8 mouse cellular contexts compared by ENCODE assay signal in the genomic region with DNA sequence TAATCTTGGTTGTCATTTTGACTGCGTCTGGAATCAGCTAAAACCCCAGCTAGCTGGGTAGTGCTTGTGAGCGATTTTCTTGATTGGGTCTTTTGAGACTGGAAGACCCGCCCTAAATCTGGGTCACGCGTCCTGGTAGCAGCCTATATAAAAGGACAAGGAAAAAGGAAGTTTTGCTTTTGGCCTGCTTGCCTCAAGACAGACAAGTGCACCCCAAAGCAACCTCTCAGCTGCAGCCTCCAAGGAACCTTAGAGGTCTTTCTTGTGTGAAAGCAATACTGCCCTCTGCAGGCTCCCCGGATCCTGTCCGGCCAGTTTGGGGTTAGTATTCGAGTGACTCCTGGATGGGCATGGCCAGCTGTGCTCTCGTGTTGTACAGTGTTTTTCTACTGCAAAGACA. TPM values are rescaled to one million over a fixed set of nuclear protein-coding genes. Genes with fewer than 3 reads are reported as not detected.
DNase-seq lines count a peak whose midpoint lies in the region; ATAC-seq lines count a peak whose summit lies in the region.

No protein-coding gene starts in this region.

- no peaks in the 10 kb centered on the region for H3K27me3 ChIP-seq in intestine, embryonic 16.5 days (replicated peaks; ENCODE audit: control insufficient read depth, insufficient read depth, low read length)

- H3K4me3 ChIP-seq in intestine, embryonic 16.5 days (ENCODE audit: low read length) = peak overlapping the region; percentile 76

- peak overlapping the region; percentile 77 for H3K4me2 ChIP-seq in intestine, embryonic 16.5 days (ENCODE audit: low read depth, low read length)

- H3K9me3 ChIP-seq in intestine, embryonic 16.5 days (ENCODE audit: control insufficient read depth, low read length) = no peaks in the 10 kb centered on the region

- ATAC-seq in intestine, embryonic 16.5 days = peak; percentile 78

- 13% methylated on average over 9 of the region's 9 CpGs for WGBS in intestine, embryonic 16.5 days

- DNase-seq in adrenal gland, adult 8-10 months = peak; percentile 80
- peak; percentile 71 for DNase-seq in embryo, embryonic 9.5 days (ENCODE audit: extremely low spot score)
- peak; percentile 58 to 84 for DNase-seq in gastrocnemius, postnatal 4 days (ENCODE audit: low spot score in 2 of 2)
- peak; percentile 66 to 75 for DNase-seq in left cerebral cortex, postnatal 25 days (ENCODE audit: low spot score in 2 of 2)
- DNase-seq in mesoderm, embryonic 11.5 days (ENCODE audit: low read depth, low spot score) = peak; percentile 68
- DNase-seq in right cerebral cortex, postnatal 4 days = peak; percentile 64
- DNase-seq in yolk sac, embryonic 10.5 days (ENCODE audit: low spot score) = peak; percentile 72

- intact Hi-C loops in left cerebral cortex, postnatal 25 days (cut with DNase I) = loop anchor here (2.0 to 10.0 kb wide), 2 partner anchors 65 to 625 kb away; no protein-coding TSS in a partner anchor

- H3K36me3 ChIP-seq in intestine, embryonic 16.5 days (ENCODE audit: control insufficient read depth, insufficient read depth, low read length) = no peaks in the 10 kb centered on the region

- peak overlapping the region; percentile 74 for H3K27ac ChIP-seq in intestine, embryonic 16.5 days (ENCODE audit: low read length)

- H3K9ac ChIP-seq in intestine, embryonic 16.5 days (ENCODE audit: low read depth, low read length) = 0 out of 2 replicates have a peak overlapping the region, but pooled peaks have one; percentile 85

- H3K4me1 ChIP-seq in intestine, embryonic 16.5 days (ENCODE audit: control insufficient read depth, insufficient read depth, low read length) = no peaks in the 10 kb centered on the region; the same call in 1 of the 2 replicates

RNA-seq across cellular contexts. Expression of a gene that starts 0.7 kb away (rescaled TPM):
- total RNA-seq in adrenal gland, adult 8-10 months (2022) = 10 to 100 TPM in 2 of 4 experiments, 1 to 10 TPM in 2; 8.2 to 14.3 (median 11.2) TPM
- total RNA-seq in gastrocnemius, postnatal 4 days (2021) = 1 to 10 TPM; 4.6 to 5.5 TPM
- 8.5 and 9.2 TPM in 2 replicates for polyA plus RNA-seq in intestine, embryonic 16.5 days (2015; fragmentation: Nextera tagmentation; extraction: Ambion mirVana)
- 1 to 10 TPM; 2.9 to 3.5 TPM for total RNA-seq in left cerebral cortex, postnatal 25 days (2021)

RNA-seq across cellular contexts. Expression of a gene that starts 1.4 kb away (rescaled TPM):
- 10 to 100 TPM; 13.3 to 19.8 (median 15.6) TPM for total RNA-seq in adrenal gland, adult 8-10 months (2022)
- total RNA-seq in gastrocnemius, postnatal 4 days (2021) = 1 to 10 TPM; 7.6 TPM
- 13.0 and 15.5 TPM in 2 replicates for polyA plus RNA-seq in intestine, embryonic 16.5 days (2015; fragmentation: Nextera tagmentation; extraction: Ambion mirVana)
- 1 to 10 TPM; 2.6 TPM for total RNA-seq in left cerebral cortex, postnatal 25 days (2021)

RNA-seq across cellular contexts. Expression of a gene that starts 38.9 kb away (rescaled TPM):
- 10 to 100 TPM; 63.4 to 91.0 (median 68.9) TPM for total RNA-seq in adrenal gland, adult 8-10 months (2022)
- 10 to 100 TPM; 62.5 to 71.0 TPM for total RNA-seq in gastrocnemius, postnatal 4 days (2021)
- polyA plus RNA-seq in intestine, embryonic 16.5 days (2015; fragmentation: Nextera tagmentation; extraction: Ambion mirVana) = 31.6 and 33.3 TPM in 2 replicates
- total RNA-seq in left cerebral cortex, postnatal 25 days (2021) = 100 to 1,000 TPM; 126 to 145 TPM

Comparison
In these comparisons a context has a peak if more than half of its experiments do, and no peak if none do; other contexts are left out.
1. Peak in every context shown above with its lines: DNase-seq, ATAC-seq, H3K4me3 ChIP-seq and H3K27ac ChIP-seq.